Mouse (Mus musculus): ENCODE results near the gene Fancd2os. TPM values are rescaled to one million over a fixed set of nuclear protein-coding genes. Genes with fewer than 3 reads are reported as not detected.
A peak's percentile ranks its signal among the peaks of the same experiment; 100 is the strongest.

Fancd2os gene
- not detected for total RNA-seq (2022)

DNA sequence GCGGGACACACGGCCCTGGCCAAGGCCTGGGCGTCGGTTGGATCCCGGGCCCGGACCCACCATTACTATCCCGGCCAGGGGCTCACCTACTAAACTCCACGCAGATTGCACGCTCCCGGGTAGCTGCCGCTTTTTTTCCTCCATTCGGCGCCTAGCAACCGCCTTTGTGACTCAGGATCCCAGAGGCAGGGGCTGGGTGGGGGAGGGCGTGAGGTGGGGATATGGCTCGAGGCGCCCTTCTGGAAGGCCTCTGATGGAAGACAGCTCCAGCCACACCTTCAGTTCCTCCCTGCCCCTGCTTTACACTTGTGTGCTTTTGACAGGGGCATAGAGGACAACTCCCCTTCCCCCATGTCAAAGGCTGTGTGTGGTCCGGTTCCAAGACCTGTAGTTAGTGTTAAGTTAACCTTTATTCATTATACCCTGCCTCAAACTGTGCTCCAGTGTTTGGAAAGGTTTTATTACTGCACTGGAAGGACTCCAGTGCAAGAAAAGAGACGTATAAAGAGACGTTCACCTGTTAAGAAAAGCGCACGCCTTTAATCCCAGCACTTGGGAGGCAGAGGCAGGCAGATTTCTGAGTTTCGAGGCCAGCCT lies at the start of gene Fancd2os:
Gene Fancd2os, minus strand, starts transcription at position 173 of the 597 bp plus-strand sequence.
- DNase-seq (ENCODE audit: low spot score), result no peak

DNA sequence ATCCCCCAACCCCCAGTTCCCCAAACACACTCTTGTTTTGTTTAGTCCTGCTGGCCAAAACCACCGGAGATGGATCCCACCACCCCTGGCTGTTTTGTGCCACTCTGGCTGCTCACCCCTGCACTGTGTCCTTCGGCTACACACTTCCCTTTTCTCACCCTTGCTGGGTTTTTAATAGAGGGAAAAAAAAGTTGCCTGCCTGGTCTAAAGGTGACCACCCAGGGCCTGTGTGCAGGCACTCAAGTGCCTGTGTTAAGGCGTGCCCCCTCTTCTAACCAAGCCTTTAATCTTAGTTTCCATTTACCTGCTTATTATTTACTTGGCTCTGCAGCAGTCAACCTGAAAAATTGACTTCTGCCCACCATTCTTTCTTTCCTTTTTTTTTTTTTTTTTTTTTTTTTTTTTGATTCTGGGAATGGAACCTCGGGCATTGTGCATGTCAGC lies 49.7 kb upstream of the Fancd2os start:
- no peak for DNase-seq (ENCODE audit: low spot score)

DNA sequence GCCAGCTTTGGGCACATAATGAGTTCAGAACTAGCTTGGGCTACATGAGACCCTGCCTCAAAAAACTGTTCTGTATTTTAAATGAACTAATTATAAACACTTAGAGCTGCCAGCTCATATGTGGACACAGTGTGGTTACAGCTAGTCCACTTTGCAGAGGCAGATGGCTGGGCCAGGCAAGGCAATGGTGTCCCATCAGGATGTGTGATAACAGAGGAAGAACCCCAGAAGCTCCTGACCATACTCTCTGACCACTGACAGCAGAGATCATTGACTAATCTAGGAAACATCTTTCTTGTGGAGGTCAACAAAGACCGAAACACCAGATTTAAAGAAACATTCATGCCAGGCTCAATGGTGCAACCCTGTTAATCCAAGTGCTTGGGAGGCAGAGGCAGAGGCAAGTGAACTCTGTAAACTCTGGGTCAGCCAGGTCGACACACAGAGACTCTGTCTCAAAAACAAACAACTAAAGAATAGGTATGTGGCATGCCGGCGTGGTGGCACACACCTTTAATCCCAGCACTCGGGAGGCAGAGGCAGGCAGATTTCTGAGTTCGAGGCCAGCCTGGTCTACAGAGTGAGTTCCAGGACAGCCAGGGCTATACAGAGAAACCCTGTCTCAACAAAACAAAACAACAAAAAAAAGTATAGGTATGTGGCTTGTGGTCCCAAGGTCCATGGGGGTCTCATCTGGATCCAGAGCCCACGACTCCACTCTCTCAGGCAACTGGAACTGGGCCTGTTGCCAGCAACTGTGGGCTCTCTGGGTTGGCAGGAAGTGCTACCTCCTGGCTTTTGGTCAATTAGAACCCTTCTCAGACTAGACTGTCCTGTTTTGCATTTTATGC lies 49.1 kb upstream of the Fancd2os start:
- no peak for DNase-seq (ENCODE audit: low spot score)

DNA sequence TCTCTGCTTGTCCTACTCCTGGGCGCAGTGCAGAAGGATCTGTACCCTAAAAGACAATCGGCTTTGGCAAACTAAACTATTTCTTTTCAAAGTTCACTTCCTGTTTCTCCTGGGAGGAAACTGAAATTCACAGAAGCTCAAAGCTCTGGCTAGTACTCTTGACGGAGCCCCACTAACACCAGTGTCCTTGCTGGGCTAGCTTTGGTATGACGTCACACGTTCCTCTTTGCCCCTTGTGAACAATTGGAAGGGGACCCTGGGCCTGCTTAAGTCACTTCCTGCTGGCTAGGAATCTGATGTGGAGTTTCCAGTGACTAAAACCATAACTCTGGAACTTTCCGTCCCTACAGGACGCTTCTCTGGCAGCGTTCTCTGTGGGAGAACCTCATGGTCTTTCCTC lies 44.3 kb upstream of the Fancd2os start:
- DNase-seq (ENCODE audit: low spot score), result peak; percentile 93

DNA sequence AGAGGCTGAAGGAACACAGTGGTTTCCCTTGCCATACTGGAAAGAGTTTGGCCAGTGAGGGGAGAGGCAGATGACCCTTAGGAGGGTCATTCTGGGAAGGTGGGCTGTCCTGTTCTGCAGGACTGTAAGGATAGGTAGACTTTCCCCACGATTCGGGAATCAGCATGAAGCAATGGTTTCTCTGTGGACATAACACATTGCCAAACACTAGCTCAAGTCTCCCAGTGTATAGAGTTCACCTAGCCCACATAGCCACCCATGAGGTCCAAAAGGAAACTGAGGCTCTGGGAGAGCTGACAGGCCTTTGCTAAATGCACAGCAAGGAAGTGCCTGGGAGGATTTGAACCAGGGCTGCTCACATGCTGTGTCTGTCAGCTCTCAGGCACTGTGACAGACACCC lies 43.5 kb upstream of the Fancd2os start:
- no peak for DNase-seq (ENCODE audit: low spot score)

DNA sequence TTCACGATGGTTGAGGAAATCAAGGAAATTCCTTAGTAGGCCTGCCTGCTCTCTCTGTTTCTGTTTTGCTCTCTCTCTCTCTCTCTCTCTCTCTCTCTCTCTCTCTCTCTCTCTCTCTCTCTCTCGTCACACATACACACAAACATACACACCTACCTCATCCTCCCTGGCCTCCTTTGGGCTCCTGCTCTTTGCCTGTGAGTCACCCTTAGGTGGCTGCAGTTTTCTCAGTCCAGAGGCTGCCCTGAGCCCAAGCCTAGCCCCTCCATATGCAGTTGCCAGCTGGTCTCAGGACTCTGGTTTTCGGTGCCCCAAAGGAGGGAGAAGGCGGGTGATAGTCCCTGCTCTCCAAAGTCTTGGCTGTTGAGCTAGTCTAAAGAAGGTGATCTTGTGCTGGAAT lies 42.5 kb upstream of the Fancd2os start:
- no peak for DNase-seq (ENCODE audit: low spot score)

DNA sequence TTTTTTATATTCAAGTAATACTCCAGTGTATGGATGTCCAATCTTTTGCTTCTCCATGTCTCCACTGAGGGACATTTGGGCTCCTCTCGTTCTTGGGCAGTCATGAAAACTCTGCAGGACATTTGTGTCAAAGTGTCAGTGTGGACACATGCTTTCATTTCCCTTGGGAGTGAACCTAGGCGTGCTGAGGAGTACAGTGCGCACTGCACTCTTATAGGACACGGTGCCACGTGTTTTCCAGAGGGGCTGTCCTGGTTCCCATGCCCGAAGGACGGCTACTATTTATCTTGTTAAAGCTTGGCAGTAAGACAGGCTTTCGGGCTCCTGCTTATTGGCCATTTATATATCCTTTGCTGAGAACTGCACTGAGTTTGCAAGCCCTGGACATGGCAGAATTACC lies 42.1 kb upstream of the Fancd2os start:
- DNase-seq (ENCODE audit: low spot score), result no peak

DNA sequence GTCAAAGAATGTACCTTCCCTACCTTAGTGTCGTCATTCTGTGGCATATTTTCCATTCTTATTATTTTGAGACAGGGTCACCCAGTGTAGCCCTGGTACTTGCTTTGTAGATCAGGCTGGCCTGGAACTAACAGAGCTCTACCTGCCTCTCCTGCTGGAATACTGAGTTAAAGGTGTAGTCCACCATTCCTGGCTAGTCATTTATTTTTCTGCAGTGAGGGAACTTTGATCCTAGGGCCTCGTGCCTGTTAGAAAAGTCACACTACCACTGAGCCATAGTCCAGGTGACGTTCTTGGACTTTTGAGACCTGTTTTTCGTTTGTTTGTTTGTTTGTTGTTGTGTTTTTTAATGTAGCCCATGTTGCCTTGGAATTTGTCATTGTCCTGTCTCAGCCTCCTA lies 38.7 kb upstream of the Fancd2os start:
- no peak for DNase-seq (ENCODE audit: low spot score)

DNA sequence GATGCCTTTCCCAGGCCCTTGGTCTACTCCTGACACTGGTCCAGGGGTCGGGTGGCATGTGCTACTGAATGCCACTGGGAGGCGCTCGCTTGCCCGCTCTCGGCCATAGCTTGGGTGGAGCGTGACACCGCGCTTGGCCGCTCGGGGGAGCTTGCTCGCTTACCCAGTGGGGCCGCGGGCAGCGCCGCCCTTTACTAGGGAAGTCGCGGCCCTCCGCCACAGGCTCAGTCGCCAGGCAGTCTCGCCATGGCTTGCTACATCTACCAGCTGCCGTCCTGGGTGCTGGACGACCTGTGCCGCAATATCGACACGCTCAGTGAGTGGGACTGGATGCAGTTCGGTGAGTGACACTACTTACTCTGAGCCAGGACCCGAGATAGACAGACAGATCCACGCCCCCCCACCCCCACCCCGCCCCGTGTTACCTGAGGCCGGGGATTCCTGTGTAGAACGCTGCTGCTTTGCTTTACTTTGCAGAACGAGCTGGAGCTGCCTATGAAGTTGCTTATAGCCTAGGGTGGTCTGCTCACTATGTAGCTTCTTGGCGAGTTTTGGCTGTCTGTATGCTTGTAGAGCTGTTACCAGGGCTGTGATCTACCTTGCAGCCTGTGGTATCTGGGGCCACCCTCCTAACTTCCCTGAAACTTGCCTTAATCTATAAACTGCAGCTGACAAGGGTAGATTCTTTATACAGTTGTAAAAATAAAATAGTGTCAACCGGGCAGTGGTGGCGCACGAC lies 38.0 kb upstream of the Fancd2os start, which contains the start of gene Irak2:
Gene Irak2, plus strand, starts transcription at position 166 of the 739 bp plus-strand sequence.
- DNase-seq (ENCODE audit: low spot score), result peak; percentile 95

DNA sequence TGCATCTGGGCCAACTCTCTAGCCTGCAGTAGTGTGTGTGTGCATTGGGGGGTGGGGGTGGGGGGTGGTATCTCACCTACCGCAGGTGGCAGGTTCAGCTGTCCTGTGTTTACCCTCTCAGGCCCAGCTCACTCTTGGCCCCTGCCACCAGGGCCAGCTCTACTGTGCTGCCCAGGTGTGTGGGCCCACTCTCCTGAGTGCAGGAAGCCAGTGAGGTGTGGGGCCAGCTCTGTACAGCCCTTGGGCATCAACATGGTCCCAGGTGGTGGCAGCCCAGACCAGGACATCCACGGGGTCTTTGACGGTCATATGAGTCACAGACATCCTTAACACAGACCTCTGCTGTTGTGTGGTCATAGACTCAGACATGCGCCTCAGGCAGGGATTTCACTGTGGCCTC lies 32.3 kb upstream of the Fancd2os start:
- DNase-seq (ENCODE audit: low spot score), result no peak

DNA sequence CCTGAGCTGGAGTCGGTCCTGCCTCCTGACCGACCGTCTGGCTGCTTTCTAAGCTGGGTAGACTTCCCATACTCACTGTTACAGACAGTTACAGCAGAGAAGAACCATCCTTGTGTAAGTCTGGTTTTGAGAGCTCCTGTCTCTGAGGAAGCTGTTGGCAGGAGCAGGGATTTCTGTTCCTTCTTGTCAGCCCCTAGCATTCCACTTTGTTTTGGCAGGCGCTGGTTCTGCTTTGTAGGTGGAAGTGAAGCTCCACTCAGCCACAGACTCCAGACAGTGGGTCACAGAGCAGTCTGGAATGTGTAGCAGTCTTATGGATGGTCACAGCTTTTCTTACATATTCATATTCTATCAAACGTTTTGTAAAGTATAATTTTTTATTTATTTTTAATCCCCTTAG lies 29.8 kb upstream of the Fancd2os start:
- DNase-seq (ENCODE audit: low spot score), result no peak

DNA sequence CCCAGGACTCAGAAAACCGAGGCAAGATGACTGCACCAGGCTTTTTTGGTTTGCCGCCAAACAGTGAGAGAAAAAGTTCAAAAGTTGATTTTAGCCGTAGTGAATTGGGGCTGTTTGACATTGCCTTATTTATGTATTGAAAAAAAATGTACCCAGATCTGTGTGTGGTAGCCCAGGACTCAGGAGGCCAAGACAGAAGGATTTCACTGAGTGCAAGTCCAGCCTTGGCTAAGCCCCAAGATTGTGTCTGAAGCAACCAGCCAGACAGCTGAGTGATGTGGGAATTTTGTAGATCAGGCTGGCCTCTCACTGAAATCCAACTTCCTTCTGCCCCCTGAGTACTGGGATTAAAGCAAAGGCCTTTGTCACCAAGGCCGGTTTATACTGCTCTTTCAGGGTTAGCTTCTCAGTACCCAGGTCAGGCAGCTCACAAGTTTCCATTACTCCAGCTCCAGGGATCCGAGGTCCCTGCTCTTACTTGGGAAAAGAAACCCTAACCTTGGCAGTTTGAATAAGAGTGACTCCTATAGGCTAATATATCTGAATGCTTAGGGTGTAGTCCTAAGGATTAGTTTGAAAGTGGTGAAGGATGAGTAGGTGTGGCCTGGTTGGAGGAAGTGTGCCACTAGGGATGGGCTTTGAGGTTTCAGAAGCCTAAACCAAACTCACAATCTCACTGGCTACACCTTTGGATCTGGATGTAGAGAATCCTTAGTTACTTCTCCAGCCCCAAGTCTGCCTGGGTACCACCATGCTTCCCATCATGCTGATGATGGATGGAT lies 24.7 kb upstream of the Fancd2os start:
- DNase-seq (ENCODE audit: low spot score), result no peak

DNA sequence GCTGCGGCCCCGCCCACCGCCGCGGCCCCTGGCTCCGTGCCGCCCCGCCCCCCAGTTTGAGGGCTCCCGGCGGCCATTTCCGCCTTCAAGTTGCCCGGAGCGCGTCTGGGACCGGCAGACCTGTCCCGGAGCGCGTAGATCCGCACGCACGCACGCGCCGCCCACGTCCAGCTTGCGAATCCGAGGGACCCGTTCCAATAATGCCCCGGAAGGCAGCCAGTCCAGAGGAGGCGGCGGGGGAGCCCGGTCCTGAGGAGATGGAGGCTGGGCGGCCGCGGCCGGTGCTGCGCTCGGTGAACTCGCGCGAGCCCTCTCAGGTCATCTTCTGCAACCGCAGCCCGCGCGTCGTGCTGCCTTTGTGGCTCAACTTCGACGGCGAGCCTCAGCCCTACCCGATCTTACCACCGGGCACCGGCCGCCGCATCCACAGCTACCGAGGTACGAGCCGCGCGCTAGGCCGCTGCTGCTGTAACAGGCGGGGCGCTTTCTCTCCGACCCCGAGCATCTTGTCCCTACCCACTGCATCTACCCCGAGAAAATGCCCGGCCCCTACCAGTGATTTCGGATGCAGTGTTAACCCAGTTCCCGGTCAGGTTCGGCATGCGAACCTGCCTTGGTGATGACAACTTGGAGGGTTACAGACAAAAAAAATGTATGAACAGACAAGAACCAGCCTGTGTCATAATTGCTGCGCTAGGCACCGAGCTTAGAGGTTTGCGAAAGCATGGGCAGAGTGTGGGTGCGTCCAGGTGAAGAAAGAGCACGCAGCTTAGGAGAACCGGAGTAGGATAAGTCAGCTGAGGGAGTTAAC lies 23.6 kb upstream of the Fancd2os start, which contains the start of gene Vhl:
Gene Vhl, plus strand, starts transcription at position 19 of the 811 bp plus-strand sequence.
- DNase-seq (ENCODE audit: low spot score), result peak; percentile 90

DNA sequence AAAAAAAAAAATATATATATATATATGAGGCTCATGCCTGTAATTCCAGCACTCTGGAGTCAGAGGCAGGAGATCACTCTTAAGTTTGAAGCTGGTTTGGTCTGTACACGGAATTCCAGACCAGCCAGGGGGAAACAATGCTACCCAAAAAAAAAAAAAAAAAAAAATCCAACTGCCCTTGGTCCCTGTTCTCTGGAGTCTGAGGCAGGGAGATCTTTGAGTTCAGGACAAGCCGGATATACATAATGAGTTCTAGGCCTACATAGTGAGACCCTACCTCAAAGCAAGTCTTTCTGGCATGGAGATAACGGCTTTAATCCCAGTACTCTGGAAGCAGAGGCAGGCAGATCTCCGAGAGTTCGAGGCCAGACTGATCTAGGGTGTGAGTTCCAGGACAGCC lies 22.9 kb upstream of the Fancd2os start:
- DNase-seq (ENCODE audit: low spot score), result no peak

DNA sequence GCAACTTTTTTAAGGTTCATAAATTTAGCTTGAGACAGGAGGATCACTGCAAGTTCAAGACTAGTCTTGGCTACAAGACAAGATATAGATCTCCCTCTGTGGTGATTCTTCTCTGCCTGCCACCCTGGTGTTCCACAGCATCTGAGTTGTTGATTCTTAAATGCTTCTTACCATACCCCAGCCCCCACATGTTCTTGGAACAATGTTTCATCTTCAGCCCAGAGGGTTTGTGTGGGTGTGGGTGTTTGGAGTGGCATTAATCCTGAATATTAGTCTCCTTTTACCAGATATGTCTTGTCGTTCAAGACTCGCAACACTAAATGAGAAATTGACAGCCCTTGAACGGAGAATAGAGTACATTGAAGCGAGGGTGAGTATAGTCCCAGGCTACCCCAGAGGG lies 15.0 kb upstream of the Fancd2os start:
- no peak for DNase-seq (ENCODE audit: low spot score)

DNA sequence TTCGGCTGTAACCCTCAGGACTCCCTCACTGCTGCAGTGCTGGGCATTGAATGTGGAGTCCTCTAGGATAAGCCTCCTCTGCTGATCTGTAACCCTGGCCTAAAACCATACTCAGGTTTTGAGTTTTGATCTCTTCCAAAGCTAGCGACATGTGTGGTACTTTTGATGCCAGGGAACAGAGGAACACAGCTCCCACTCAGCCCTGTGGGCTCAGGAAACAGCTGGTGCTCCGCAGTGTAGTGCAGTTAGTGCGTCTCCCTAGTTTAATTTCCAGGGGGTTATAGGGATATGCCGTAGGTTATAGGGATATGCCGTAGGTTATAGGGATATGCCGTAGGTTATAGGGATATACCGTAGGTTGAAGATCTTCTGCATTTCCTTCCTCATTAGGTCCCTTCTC lies 14.5 kb upstream of the Fancd2os start:
- no peak for DNase-seq (ENCODE audit: low spot score)

DNA sequence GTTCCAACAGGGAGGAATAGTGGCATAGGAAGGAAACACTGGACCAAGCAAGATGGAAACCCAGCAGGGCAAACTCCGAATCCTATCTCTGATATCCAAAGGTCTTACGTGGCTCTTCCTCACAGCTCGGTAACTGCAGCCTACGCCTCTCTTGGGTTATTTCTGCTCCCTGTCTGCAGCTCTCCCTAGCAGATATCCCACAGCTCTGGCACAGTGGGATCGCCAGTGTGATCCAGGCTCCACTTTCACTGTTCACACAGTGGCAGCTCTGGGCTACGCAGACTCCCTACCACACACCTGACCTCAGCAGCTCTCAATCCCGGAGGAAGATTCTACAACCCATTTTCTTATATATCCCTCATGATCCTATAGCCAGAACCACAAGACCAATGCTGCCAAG lies 13.6 kb upstream of the Fancd2os start:
- no peak for DNase-seq (ENCODE audit: low spot score)

DNA sequence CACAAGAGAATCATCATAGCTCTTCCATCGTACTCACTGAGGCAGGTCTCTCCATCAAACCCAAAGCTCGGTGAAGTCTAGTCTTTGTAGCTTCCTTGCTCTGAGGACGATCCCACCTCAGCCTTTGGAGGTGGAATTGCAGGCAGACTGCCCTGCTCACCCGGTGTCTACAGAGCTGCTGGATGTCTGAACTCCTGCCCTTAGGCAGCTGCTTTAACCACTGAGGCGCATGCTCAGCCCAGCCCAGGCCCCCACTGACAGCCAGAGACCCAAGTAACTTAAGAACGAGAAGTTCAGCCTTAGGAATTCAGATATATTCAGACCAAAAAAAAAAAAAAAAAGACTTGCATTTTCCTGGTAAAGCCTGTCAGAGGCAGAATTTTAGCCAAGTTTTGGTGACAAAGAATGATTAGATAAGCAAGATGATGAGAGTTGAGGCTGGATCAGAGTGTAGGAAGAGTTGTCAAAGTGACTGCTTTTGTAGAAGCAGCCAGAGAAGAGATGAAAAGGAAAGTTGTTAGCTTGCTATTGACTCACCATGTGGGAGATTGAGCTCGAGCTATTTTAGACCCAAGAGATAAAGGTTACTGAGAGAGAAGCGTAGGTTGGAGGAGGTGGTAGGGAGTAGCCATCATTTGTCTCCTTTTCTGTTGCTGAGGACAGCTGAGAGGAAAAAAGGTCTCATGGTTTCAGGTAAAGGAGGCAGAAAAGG lies 11.9 kb upstream of the Fancd2os start:
- DNase-seq (ENCODE audit: low spot score), result no peak

DNA sequence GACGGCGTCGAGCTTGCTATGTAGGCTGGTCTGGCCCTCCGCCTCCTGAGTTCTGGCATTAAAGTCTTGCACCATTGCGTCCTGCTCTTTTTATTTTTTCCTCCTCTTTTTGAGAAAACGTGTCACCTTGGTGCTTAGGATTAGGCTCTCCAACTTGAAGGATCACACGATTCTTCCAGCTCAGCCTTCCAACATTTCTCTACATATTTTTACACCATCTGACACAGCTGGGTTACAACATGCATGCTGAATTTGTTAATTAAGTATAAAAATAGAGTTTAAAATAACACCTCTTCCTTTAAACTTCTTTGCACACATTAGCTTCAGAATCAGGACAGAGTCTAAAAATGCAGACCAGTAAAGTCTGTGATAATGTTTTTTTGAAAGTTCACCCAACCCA lies 8.8 kb upstream of the Fancd2os start:
- no peak for DNase-seq (ENCODE audit: low spot score)

DNA sequence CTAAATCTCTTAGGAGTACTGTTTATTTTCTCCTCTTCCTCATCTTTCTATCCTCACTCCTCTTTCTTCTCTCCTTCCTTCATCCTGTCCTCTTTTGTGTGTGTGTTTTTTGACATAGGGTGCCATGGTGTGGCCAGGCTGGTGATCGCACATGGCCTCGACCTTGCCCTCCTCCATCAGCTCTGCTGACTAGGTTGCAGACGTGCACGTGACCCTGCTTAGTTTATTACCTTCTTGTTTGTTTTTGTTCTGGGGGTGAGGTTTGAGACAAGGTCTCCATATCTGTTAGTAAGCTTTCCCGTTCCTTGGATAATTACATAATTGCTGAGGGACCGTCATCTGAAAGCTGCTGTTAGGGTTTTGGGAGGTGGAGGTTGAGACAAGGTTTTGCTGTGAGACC lies 8.4 kb upstream of the Fancd2os start:
- no peak for DNase-seq (ENCODE audit: low spot score)

Data from heart, adult 8-10 months (tissue).